Mouse (Mus musculus) cerebellum, adult 9-10 months (tissue): ENCODE results near the gene Gstm7.
"Not testable (repeated sequence)": the region's sequence is repeated elsewhere in the genome, so short reads cannot be mapped to it uniquely, and the experiment has no call there.

Source experiments
- DNase-seq: peaks from one replicate; pipeline ENCODE4 v3.0.0; 2022

Gene Gstm7

GRCm38 (mm10) chr3:107931670-107932069, at the start of gene Gstm7:
TSS of gene Gstm7 (minus strand) at chr3:107931817.
- peak; percentile 93 for DNase-seq

GRCm38 (mm10) chr3:107981261-107981660, 49.6 kb upstream of the Gstm7 start:
- no peak for DNase-seq

- DNase-seq, result no peak
Observed at GRCm38 (mm10) chr3:107977691-107978090, 46.1 kb upstream of the Gstm7 start.

- DNase-seq, result no peak
Observed at GRCm38 (mm10) chr3:107974237-107974636, 42.6 kb upstream of the Gstm7 start.

GRCm38 (mm10) chr3:107972070-107972469, 40.5 kb upstream of the Gstm7 start:
- DNase-seq, result no peak

- DNase-seq, result not testable (repeated sequence)
Observed at GRCm38 (mm10) chr3:107971101-107971500, 39.5 kb upstream of the Gstm7 start.

GRCm38 (mm10) chr3:107968724-107969395, 37.2 kb upstream of the Gstm7 start, which contains the start of gene Gstm3:
TSS of gene Gstm3 (minus strand) at chr3:107969283.
- no peak for DNase-seq

GRCm38 (mm10) chr3:107966631-107967030, 35.0 kb upstream of the Gstm7 start:
- DNase-seq, result no peak

- no peak for DNase-seq
Observed at GRCm38 (mm10) chr3:107965592-107965991, 34.0 kb upstream of the Gstm7 start.

- no peak for DNase-seq
Observed at GRCm38 (mm10) chr3:107964656-107965308, 33.2 kb upstream of the Gstm7 start.

GRCm38 (mm10) chr3:107964026-107964425, 32.4 kb upstream of the Gstm7 start:
- DNase-seq, result no peak

GRCm38 (mm10) chr3:107955260-107955659, 23.6 kb upstream of the Gstm7 start:
- DNase-seq, result not testable (repeated sequence)

- DNase-seq, result no peak
Observed at GRCm38 (mm10) chr3:107953906-107954305, 22.3 kb upstream of the Gstm7 start.

- DNase-seq, result peak; percentile 35
Observed at GRCm38 (mm10) chr3:107953328-107953755, 21.7 kb upstream of the Gstm7 start.

- no peak for DNase-seq
Observed at GRCm38 (mm10) chr3:107950531-107950930, 18.9 kb upstream of the Gstm7 start.

GRCm38 (mm10) chr3:107949461-107949860, 17.8 kb upstream of the Gstm7 start:
- DNase-seq, result not testable (repeated sequence)

- DNase-seq, result no peak
Observed at GRCm38 (mm10) chr3:107945729-107946128, 14.1 kb upstream of the Gstm7 start.

- no peak for DNase-seq
Observed at GRCm38 (mm10) chr3:107943239-107943990, 11.8 kb upstream of the Gstm7 start, which contains the start of gene Gstm6. TSS of gene Gstm6 (minus strand) at chr3:107943749.

GRCm38 (mm10) chr3:107941261-107941660, 9.6 kb upstream of the Gstm7 start:
- DNase-seq, result no peak

GRCm38 (mm10) chr3:107940524-107940923, 8.9 kb upstream of the Gstm7 start:
- DNase-seq, result no peak

- DNase-seq, result no peak
Observed at GRCm38 (mm10) chr3:107939830-107940229, 8.2 kb upstream of the Gstm7 start.

GRCm38 (mm10) chr3:107939403-107939802, 7.8 kb upstream of the Gstm7 start:
- peak; percentile 38 for DNase-seq

- DNase-seq, result no peak
Observed at GRCm38 (mm10) chr3:107935888-107936287, 4.3 kb upstream of the Gstm7 start.

- DNase-seq, result no peak
Observed at GRCm38 (mm10) chr3:107935268-107935667, 3.7 kb upstream of the Gstm7 start.
